Mouse (Mus musculus): Measurements from ENCODE around the gene Mettl9.
"Not testable (repeated sequence)": the region's sequence is repeated elsewhere in the genome, so short reads cannot be mapped to it uniquely, and the experiment has no call there.

Mettl9 gene

GRCm38 (mm10) chr7:121033856-121034652 is at the start of gene Mettl9:
TSS of gene Mettl9 (plus strand) at chr7:121034445.
- peak; percentile 79 to 84 for DNase-seq (ENCODE audit: low read depth in 1 of 2, low spot score in 2 of 2)

- DNase-seq (ENCODE audit: low read depth in 1 of 2, low spot score in 2 of 2), result no peak
These were observed 43.1 kb upstream of the Mettl9 start for GRCm38 (mm10) chr7:120991191-120991590.

- no peak for DNase-seq (ENCODE audit: low read depth in 1 of 2, low spot score in 2 of 2)
These were observed 35.2 kb upstream of the Mettl9 start for GRCm38 (mm10) chr7:120999021-120999530.

DNA sequence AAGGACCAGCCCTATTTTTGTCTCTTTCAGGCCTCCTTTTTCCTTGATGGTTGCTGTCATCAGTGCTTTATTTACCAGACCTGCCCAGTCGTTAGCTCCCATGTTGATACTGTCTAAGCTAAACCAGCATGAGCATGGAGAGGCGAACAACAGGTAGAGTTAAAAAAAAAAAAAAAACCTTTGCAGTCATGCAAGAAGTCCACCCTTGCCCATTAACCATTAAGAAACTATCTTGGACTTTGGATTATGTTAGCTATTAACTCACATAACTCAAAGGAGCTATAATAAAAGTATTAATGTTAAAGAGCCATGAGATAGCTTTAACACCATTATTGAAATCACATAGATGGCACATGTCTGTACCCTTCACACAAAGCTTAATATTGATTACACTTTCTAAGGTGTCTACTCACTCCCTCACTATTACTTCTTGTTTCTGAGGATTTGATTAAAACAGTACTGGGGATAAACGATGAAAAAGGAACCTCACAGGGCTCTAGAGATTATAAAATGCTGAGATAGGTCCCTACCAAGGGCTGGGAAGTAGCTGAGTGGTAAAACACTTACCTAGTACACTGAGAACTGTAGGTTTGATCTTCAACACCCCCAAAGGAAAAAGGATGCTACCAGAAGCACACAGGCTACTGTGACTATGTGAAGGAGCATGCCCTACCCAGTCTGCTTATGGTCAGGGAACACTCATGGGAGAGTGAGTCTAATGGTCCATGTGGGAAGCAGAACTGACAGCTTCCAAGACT is 34.0 kb upstream of the Mettl9 start:
- DNase-seq (ENCODE audit: low read depth in 1 of 2, low spot score in 2 of 2), result no peak

- no peak for DNase-seq (ENCODE audit: low read depth in 1 of 2, low spot score in 2 of 2)
These were observed 32.4 kb upstream of the Mettl9 start for GRCm38 (mm10) chr7:121001879-121002278.

DNA sequence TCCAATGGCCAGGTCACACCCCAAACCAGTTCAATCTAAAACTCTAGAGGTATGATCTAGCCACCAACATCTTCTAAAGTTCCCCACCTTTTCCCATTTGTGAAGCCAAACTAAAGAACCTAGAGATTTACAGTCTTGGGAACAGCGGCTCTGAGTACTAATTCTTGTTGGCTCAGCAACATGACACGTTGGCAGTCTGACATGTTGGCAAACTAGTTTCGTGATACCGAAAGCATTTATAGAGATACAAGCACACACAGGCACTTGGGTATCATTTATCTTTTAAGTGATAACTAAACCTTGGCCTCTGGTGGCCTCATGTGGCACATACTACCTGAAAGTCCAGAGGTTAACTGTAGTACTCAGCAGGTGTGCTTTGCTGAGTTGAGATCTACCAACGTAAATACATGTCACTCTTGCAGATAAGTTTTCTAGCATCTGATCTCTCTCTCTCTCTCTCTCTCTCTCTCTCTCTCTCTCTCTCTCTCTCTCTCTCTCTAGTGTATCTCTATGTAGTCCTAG is 31.8 kb upstream of the Mettl9 start:
- no peak for DNase-seq (ENCODE audit: low read depth in 1 of 2, low spot score in 2 of 2)

- DNase-seq (ENCODE audit: low read depth in 1 of 2, low spot score in 2 of 2), result no peak
These were observed 30.3 kb upstream of the Mettl9 start for GRCm38 (mm10) chr7:121003793-121004418.

DNA sequence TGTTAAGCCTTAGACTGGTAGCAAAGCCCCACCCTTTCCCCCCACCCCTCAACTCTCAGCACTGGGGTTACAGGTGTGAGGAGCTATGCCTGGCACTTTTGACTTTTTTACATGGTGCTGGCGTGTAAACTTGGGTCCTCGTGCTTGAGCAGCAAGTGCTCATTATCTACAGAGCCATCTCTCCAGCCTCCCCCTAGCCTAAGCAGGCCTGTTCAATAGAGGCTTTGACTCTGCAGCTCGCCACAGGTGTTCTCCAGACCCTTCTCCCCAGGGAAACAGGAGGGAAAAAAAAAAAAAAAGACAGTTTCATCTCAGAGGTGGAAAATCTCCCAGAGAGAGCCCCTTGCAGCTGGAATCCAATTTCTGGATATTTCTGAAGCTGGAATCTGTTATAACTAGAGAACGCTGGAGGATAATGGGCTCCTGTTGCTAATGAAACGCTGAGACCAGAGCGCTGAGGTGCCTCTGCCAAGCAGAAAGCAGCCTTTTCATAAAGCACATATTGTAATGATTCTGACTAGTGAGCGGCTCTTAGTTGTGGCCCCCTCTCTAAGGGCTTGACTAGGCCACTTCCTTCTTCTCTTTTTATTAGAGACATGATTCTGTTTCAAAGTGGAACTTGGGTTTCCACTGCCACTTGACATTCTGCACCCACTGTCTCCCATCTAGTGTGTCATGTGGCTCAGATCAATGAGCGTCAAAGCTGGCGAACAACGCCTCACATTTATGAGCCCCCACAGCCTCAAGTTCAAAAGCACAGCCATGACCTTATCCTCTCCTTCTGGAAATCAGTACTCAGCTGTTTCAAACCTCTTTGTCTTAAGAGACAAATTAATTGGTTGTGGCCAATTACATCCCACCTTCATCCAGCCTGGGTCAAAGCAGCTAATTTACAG is 22.2 kb upstream of the Mettl9 start:
- no peak for DNase-seq (ENCODE audit: low read depth in 1 of 2, low spot score in 2 of 2)

DNA sequence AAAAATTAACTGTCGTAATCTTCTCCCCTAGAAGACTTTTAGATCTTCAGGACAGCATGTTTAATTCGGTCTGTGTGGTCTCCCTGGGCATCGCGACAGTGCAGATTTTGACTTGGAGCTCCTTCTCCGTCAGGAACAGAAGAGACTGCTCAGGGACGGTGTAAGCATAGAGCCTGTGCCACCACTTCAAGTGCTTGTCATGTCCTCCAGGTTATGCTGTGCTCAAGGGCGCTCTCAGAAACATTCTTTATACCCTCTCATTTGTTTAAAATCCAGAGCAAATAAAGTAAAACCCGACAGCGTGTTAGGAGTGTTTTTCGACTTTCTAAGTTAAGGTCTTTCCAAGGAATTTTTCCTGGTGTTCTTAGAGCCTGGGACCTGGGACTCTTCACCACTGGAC is 19.8 kb upstream of the Mettl9 start:
- DNase-seq (ENCODE audit: low read depth in 1 of 2, low spot score in 2 of 2), result no peak

DNA sequence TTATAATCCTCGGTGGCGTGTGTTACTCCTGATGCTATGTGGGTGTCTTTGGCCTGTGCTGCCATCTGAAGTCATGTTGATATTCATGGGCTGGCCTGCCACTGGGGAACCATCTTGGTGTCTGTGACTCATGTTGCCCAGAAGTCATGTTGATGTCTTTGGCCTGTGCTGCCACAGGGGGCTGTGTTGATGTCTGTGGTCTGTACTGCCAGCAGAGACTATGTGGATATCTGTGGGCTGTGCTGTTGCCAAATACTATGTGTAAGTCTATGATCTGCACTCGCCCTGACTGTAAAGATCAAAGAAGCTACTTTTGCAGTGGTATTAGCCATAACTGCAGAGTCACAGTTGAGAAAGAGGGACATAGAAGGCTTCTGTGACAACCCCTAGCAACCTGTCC is 15.5 kb upstream of the Mettl9 start:
- no peak for DNase-seq (ENCODE audit: low read depth in 1 of 2, low spot score in 2 of 2)

GRCm38 (mm10) chr7:121020277-121020676 is 14.0 kb upstream of the Mettl9 start:
- no peak for DNase-seq (ENCODE audit: low read depth in 1 of 2, low spot score in 2 of 2)

GRCm38 (mm10) chr7:121025221-121026008 is 8.8 kb upstream of the Mettl9 start:
- DNase-seq (ENCODE audit: low read depth in 1 of 2, low spot score in 2 of 2), result no peak

DNA sequence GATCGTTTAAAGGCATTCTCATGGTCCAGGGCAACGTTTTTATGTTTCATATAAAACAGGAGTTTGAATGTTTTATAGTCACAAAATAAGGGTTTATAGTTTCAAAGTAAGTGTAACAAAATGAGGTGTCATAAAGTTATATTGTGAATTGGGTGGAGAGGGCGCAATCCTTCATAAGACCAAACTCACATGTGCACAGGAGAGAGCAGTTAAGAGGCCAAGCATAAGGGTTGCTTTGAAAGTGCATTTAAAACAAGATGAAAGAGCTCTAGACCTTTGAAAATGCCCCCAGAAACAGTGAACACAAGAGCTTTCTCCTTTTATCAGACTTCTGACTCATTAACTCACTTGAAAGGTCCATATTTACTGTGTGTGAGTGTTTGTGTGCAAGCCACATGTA is 7.9 kb upstream of the Mettl9 start:
- DNase-seq (ENCODE audit: low read depth in 1 of 2, low spot score in 2 of 2), result no peak

GRCm38 (mm10) chr7:121029947-121030346 is 4.3 kb upstream of the Mettl9 start:
- DNase-seq (ENCODE audit: low read depth in 1 of 2, low spot score in 2 of 2), result not testable (repeated sequence)

DNA sequence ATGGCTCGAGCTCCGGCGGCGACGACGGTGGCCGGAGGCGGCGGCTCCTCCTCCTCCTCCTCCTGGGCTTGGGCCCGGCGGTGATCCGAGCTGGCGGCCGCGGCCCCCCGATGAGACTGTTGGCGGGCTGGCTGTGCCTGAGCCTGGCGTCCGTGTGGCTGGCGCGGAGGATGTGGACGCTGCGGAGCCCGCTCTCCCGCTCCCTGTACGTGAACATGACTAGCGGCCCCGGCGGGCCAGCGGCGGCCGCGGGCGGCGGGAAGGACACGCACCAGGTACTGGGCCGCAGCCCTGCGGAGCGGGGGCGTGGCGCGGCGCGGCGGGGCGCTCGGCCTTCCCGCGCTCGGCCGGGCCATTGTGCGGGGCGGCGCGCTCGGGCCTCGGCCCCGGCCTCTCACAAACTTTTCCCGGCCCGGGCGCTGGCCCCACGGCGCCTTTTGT is 476 bp downstream of the Mettl9 start:
- DNase-seq (ENCODE audit: low read depth in 1 of 2, low spot score in 2 of 2), result no peak

- no peak for DNase-seq (ENCODE audit: low read depth in 1 of 2, low spot score in 2 of 2)
These were observed 996 bp downstream of the Mettl9 start for GRCm38 (mm10) chr7:121035161-121035721.

- DNase-seq (ENCODE audit: low read depth in 1 of 2, low spot score in 2 of 2), result no peak
These were observed 6.3 kb downstream of the Mettl9 start for GRCm38 (mm10) chr7:121040595-121040994.

DNA sequence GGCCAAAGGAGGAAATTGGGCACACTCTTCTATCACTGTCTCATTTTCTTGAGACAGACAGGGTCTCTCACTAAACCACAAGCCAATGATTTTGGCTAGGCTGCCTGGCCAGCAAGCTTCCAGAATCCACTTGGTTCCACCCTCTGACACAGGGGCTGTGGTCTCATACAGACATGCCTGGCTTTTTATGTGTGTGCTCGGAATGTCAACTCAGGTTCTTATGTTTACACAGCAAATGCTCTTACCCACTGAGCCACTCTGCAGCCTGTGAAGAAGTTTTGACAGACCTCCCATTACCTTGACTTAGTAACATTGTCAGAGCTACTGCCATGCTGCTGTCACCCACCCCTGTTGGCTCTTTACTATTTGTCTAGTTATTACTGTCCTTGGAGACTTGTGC is 7.7 kb downstream of the Mettl9 start:
- no peak for DNase-seq (ENCODE audit: low read depth in 1 of 2, low spot score in 2 of 2)

DNA sequence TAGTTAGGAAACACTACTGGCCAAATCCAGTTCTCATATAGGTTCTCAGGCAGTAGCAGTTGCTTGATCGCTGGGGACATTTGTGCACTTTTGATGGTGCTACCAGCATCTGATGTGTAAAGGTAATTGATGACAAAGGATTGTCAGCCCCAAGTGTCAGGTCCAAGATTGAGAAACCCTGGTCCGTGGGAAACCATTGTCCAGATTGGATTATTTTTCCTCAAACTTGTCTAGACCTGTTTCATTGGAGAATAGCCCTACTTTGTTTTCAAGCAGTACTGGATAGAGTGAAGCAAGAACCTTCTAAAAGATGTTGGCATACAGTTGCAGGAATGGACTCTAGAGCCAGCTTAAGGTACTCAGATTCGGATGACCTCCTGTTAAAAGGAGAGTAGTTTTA is 8.8 kb downstream of the Mettl9 start:
- no peak for DNase-seq (ENCODE audit: low read depth in 1 of 2, low spot score in 2 of 2)
